Mouse (Mus musculus) erythroid progenitor cell, adult 5-6 weeks (primary cell): ENCODE measurements around the gene Cyb561d2. TPM values are rescaled to one million over a fixed set of nuclear protein-coding genes. Genes with fewer than 3 reads are reported as not detected.

Experiments used
- ATAC-seq: replicated peaks from 2 replicates; pipeline ENCODE4 v1.8.0; 2016; ENCODE audit warnings: moderate number of reproducible peaks, mild to moderate bottlenecking, moderate TSS enrichment, inconsistent platforms; ENCODE audit not compliant: poor library complexity, low FRiP score, severe bottlenecking
- total RNA-seq, 2 experiments: library from RNA; stranded (forward) in 1 of 2; stranded (reverse) in 1 of 2; fragments of 150-400 nt in 1 of 2; fragments of 186-747, 209-891 nt in 1 of 2; gene quantifications; 2 replicates each; pipeline versions ENCODE4 v1.2.3 to v1.2.4; 2015 to 2017; ENCODE audit warnings: low replicate concordance in 2 of 2

Gene Cyb561d2
- total RNA-seq, 2 experiments from 2014 or later: 2.9 TPM; not detected in 1

DNA sequence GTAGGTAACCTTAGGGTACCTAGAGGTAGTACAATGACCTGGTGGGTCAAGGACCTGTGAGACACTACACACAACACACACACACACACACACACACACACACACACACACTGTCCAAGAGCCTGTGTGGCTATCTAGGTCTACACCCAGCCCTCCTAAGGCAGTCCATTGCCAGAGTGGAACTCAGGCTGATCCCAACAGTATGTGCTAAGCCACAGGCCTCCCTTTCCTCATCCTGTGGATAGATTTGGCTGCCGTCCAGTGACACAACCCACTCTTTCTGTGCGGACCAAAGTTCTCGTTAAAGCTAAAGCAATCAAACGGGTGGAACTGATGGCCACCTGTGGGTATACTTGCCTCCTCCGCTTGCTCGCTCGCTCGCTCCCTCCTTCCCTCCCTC, 51.8 kb downstream of the Cyb561d2 start:
- ATAC-seq: no peak

Other genes with a start within 250 kb of the Cyb561d2 start
- gene Cish, start 246.2 kb downstream of the Cyb561d2 start, total RNA-seq (2015; ENCODE audit: low replicate concordance): 5.9 and 23.4 TPM in 2 replicates
- gene Cish, start 246.2 kb downstream of the Cyb561d2 start, total RNA-seq (2017; ENCODE audit: low replicate concordance): 3.6 and 5.1 TPM in 2 replicates
- not detected in 2 replicates for gene Hemk1, start 203.8 kb downstream of the Cyb561d2 start, total RNA-seq (2015; ENCODE audit: low replicate concordance)
- gene Hemk1, start 203.8 kb downstream of the Cyb561d2 start, total RNA-seq (2017; ENCODE audit: low replicate concordance): 0.15 and 3.9 TPM in 2 replicates
- not detected in 2 replicates for gene 6430571L13Rik, start 201.6 kb downstream of the Cyb561d2 start, total RNA-seq (2015; ENCODE audit: low replicate concordance)
- not detected in 2 replicates for gene 6430571L13Rik, start 201.6 kb downstream of the Cyb561d2 start, total RNA-seq (2017; ENCODE audit: low replicate concordance)
- not detected in 2 replicates for gene Cacna2d2, start 142.6 kb downstream of the Cyb561d2 start, total RNA-seq (2015; ENCODE audit: low replicate concordance)
- not detected in 2 replicates for gene Cacna2d2, start 142.6 kb downstream of the Cyb561d2 start, total RNA-seq (2017; ENCODE audit: low replicate concordance)
- gene Tmem115, start 8.2 kb downstream of the Cyb561d2 start, total RNA-seq (2015; ENCODE audit: low replicate concordance): 0.72 and 3.8 TPM in 2 replicates
- 2.6 and 8.4 TPM in 2 replicates for gene Tmem115, start 8.2 kb downstream of the Cyb561d2 start, total RNA-seq (2017; ENCODE audit: low replicate concordance)
- gene Nprl2, start within 50 bp of the Cyb561d2 start, total RNA-seq (2015; ENCODE audit: low replicate concordance): 1.4 and 31.4 TPM in 2 replicates
- gene Nprl2, start within 50 bp of the Cyb561d2 start, total RNA-seq (2017; ENCODE audit: low replicate concordance): 1.1 and 1.2 TPM in 2 replicates
- gene Zmynd10, start 5.1 kb upstream of the Cyb561d2 start, total RNA-seq (2015; ENCODE audit: low replicate concordance): not detected in 2 replicates
- not detected in 2 replicates for gene Zmynd10, start 5.1 kb upstream of the Cyb561d2 start, total RNA-seq (2017; ENCODE audit: low replicate concordance)
- 24.5 and 35.2 TPM in 2 replicates for gene Rassf1, start 9.4 kb upstream of the Cyb561d2 start, total RNA-seq (2015; ENCODE audit: low replicate concordance)
- gene Rassf1, start 9.4 kb upstream of the Cyb561d2 start, total RNA-seq (2017; ENCODE audit: low replicate concordance): 31.4 and 31.7 TPM in 2 replicates
- gene Tusc2, start 21.1 kb upstream of the Cyb561d2 start, total RNA-seq (2015; ENCODE audit: low replicate concordance): 9.6 and 16.9 TPM in 2 replicates
- 8.9 and 19.1 TPM in 2 replicates for gene Tusc2, start 21.1 kb upstream of the Cyb561d2 start, total RNA-seq (2017; ENCODE audit: low replicate concordance)
- gene Hyal2, start 25.8 kb upstream of the Cyb561d2 start, total RNA-seq (2015; ENCODE audit: low replicate concordance): 2.5 and 6.5 TPM in 2 replicates
- 0.30 and 4.5 TPM in 2 replicates for gene Hyal2, start 25.8 kb upstream of the Cyb561d2 start, total RNA-seq (2017; ENCODE audit: low replicate concordance)
- 7.1 and 12.6 TPM in 2 replicates for gene Hyal1, start 34.7 kb upstream of the Cyb561d2 start, total RNA-seq (2015; ENCODE audit: low replicate concordance)
- 8.0 TPM in 1 of 2 replicates, not detected in the other for gene Hyal1, start 34.7 kb upstream of the Cyb561d2 start, total RNA-seq (2017; ENCODE audit: low replicate concordance)
- 15.5 and 24.5 TPM in 2 replicates for gene Naa80, start 36.7 kb upstream of the Cyb561d2 start, total RNA-seq (2015; ENCODE audit: low replicate concordance)
- gene Naa80, start 36.7 kb upstream of the Cyb561d2 start, total RNA-seq (2017; ENCODE audit: low replicate concordance): 12.3 and 17.7 TPM in 2 replicates
- 4.2 and 8.6 TPM in 2 replicates for gene Hyal3, start 38.6 kb upstream of the Cyb561d2 start, total RNA-seq (2015; ENCODE audit: low replicate concordance)
- 0.64 TPM in 1 of 2 replicates, not detected in the other for gene Hyal3, start 38.6 kb upstream of the Cyb561d2 start, total RNA-seq (2017; ENCODE audit: low replicate concordance)
- gene Ifrd2, start 45.4 kb upstream of the Cyb561d2 start, total RNA-seq (2015; ENCODE audit: low replicate concordance): 206 and 249 TPM in 2 replicates
- 122 and 166 TPM in 2 replicates for gene Ifrd2, start 45.4 kb upstream of the Cyb561d2 start, total RNA-seq (2017; ENCODE audit: low replicate concordance)
- not detected in 2 replicates for gene Sema3b, start 67.0 kb upstream of the Cyb561d2 start, total RNA-seq (2015; ENCODE audit: low replicate concordance)
- gene Sema3b, start 67.0 kb upstream of the Cyb561d2 start, total RNA-seq (2017; ENCODE audit: low replicate concordance): not detected in 2 replicates
- gene Gnai2, start 93.2 kb upstream of the Cyb561d2 start, total RNA-seq (2015; ENCODE audit: low replicate concordance): 382 and 420 TPM in 2 replicates
- 334 and 357 TPM in 2 replicates for gene Gnai2, start 93.2 kb upstream of the Cyb561d2 start, total RNA-seq (2017; ENCODE audit: low replicate concordance)
- not detected in 2 replicates for gene Slc38a3, start 127.3 kb upstream of the Cyb561d2 start, total RNA-seq (2015; ENCODE audit: low replicate concordance)
- gene Slc38a3, start 127.3 kb upstream of the Cyb561d2 start, total RNA-seq (2017; ENCODE audit: low replicate concordance): not detected in 2 replicates
- gene Gnat1, start 137.5 kb upstream of the Cyb561d2 start, total RNA-seq (2015; ENCODE audit: low replicate concordance): not detected in 2 replicates
- 1.9 TPM in 1 of 2 replicates, not detected in the other for gene Gnat1, start 137.5 kb upstream of the Cyb561d2 start, total RNA-seq (2017; ENCODE audit: low replicate concordance)
- gene Sema3f, start 168.3 kb upstream of the Cyb561d2 start, total RNA-seq (2015; ENCODE audit: low replicate concordance): not detected in 2 replicates
- not detected in 2 replicates for gene Sema3f, start 168.3 kb upstream of the Cyb561d2 start, total RNA-seq (2017; ENCODE audit: low replicate concordance)
- 269 and 283 TPM in 2 replicates for gene Rbm5, start 228.8 kb upstream of the Cyb561d2 start, total RNA-seq (2015; ENCODE audit: low replicate concordance)
- gene Rbm5, start 228.8 kb upstream of the Cyb561d2 start, total RNA-seq (2017; ENCODE audit: low replicate concordance): 374 and 383 TPM in 2 replicates